Mouse (Mus musculus) intestine, embryonic 15.5 days (tissue): Measurements from ENCODE around the gene Ssr2. TPM values are rescaled to one million over a fixed set of nuclear protein-coding genes. Genes with fewer than 3 reads are reported as not detected.

Source experiments
- ATAC-seq: fragments of 200-750 bp; cut with Nextera tagmentation; 2 replicates; pipeline ENCODE4 v1.8.0; 2017; ENCODE audit warnings: moderate TSS enrichment, moderate library complexity
- H3K27ac ChIP-seq: fragments of 300-500 bp; sonication (generic); 2 replicates; pipeline ENCODE4 v1.5.1; 2015; ENCODE audit warnings: mild to moderate bottlenecking, inconsistent platforms
- H3K27me3 ChIP-seq: fragments of 300-500 bp; sonication (generic); replicated peaks from 2 replicates; pipeline ENCODE4 v1.6.1; 2015; ENCODE audit warnings: inconsistent platforms
- H3K36me3 ChIP-seq: fragments of 300-500 bp; sonication (generic); 2 replicates; pipeline ENCODE4 v1.6.1; 2015; ENCODE audit warnings: inconsistent platforms
- H3K4me1 ChIP-seq: fragments of 300-500 bp; sonication (generic); replicated peaks from 2 replicates; pipeline ENCODE4 v1.6.1; 2015; ENCODE audit warnings: inconsistent platforms
- H3K4me2 ChIP-seq: fragments of 300-500 bp; sonication (generic); replicated peaks from 2 replicates; pipeline ENCODE4 v1.6.1; 2015; ENCODE audit warnings: mild to moderate bottlenecking, inconsistent platforms
- H3K4me3 ChIP-seq: fragments of 300-500 bp; sonication (generic); replicated peaks from 2 replicates; pipeline ENCODE4 v1.5.1; 2015; ENCODE audit warnings: inconsistent platforms
- H3K9ac ChIP-seq: fragments of 300-500 bp; sonication (generic); 2 replicates; pipeline ENCODE4 v1.6.1; 2015; ENCODE audit warnings: inconsistent platforms
- H3K9me3 ChIP-seq: fragments of 300-500 bp; sonication (generic); 2 replicates; pipeline ENCODE4 v1.6.1; 2016; ENCODE audit warnings: inconsistent platforms
- WGBS: fragments of 180-500 bp; shearing (Covaris S2); methylation state at CpG from one replicate; pipeline ENCODE4 v1.1.7; 2015; 5-methylcytosine and 5-hydroxymethylcytosine counted together
- polyA plus RNA-seq: library from polyadenylated mRNA; unstranded; fragments of >200 nt; fragmentation: Nextera tagmentation; extraction: Ambion mirVana; gene quantifications from 2 replicates; pipeline ENCODE4 v1.2.1, GENCODE M21; 2015

Ssr2 gene
- polyA plus RNA-seq, 1 experiment from 2014 or later = 338 TPM

GRCm38 (mm10) chr3:88535005-88535404 lies 40.7 kb upstream of the Ssr2 start:
- H3K36me3 ChIP-seq = peaks cover 22% of the 10 kb centered on the region
- H3K9ac ChIP-seq = peak overlapping the region; percentile 93
- no peaks in the 10 kb centered on the region for H3K27me3 ChIP-seq
- ATAC-seq = no peak
- WGBS = 37% methylated on average over 3 of the region's 3 CpGs
- H3K4me1 ChIP-seq = peaks cover 63% of the 10 kb centered on the region
- peak overlapping the region; percentile 56 for H3K4me3 ChIP-seq
- no peaks in the 10 kb centered on the region for H3K9me3 ChIP-seq
- H3K27ac ChIP-seq = no peak overlapping the region
- peak overlapping the region; percentile 82 for H3K4me2 ChIP-seq

- H3K27ac ChIP-seq = no peak overlapping the region
- no peaks in the 10 kb centered on the region for H3K9me3 ChIP-seq
- H3K9ac ChIP-seq = peak overlapping the region; percentile 93
- H3K4me3 ChIP-seq = peak overlapping the region; percentile 56; the same call in 1 of the 2 replicates
- 56% methylated on average over 4 of the region's 4 CpGs for WGBS
- H3K4me1 ChIP-seq = peaks cover 57% of the 10 kb centered on the region
- no peak for ATAC-seq
- H3K4me2 ChIP-seq = peak overlapping the region; percentile 82
- no peaks in the 10 kb centered on the region for H3K27me3 ChIP-seq
- peaks cover 22% of the 10 kb centered on the region for H3K36me3 ChIP-seq
Observed at GRCm38 (mm10) chr3:88535527-88535926, 40.1 kb upstream of the Ssr2 start.

GRCm38 (mm10) chr3:88536103-88536930 lies 39.4 kb upstream of the Ssr2 start:
- Histone ChIP-seq H3K27ac (peak overlapping the region; percentile 64), H3K27me3 (no peaks in the 10 kb centered on the region), H3K36me3 (peaks cover 22% of the 10 kb centered on the region), H3K4me3 (peak overlapping the region; percentile 56), H3K4me2 (peak overlapping the region; percentile 82), H3K9me3 (no peaks in the 10 kb centered on the region), H3K9ac (peak overlapping the region; percentile 33), H3K4me1 (peaks cover 55% of the 10 kb centered on the region)
- WGBS = 6% methylated on average over 64 of the region's 64 CpGs
- ATAC-seq = peak; percentile 62

- H3K9ac ChIP-seq = peak overlapping the region; percentile 33; the same call in 1 of the 2 replicates
- WGBS = 69% methylated on average over 6 of the region's 6 CpGs
Observed at GRCm38 (mm10) chr3:88537146-88537545, 38.5 kb upstream of the Ssr2 start.

GRCm38 (mm10) chr3:88538271-88539145 lies 37.2 kb upstream of the Ssr2 start:
- Histone ChIP-seq H3K27me3 (no peaks in the 10 kb centered on the region), H3K9me3 (no peaks in the 10 kb centered on the region), H3K9ac (0 out of 2 replicates have a peak overlapping the region, but pooled peaks have one; percentile 0), H3K27ac (no peak overlapping the region), H3K4me3 (no peak overlapping the region), H3K4me2 (no peak overlapping the region), H3K36me3 (peaks cover 22% of the 10 kb centered on the region), H3K4me1 (peaks cover 52% of the 10 kb centered on the region)
- no peak for ATAC-seq
- 58% methylated on average over 9 of the region's 9 CpGs for WGBS

More at GRCm38 (mm10) chr3:88537146-88537545, 38.5 kb upstream of the Ssr2 start:
- Histone ChIP-seq H3K4me2 (peak overlapping the region; percentile 82), H3K4me1 (peaks cover 55% of the 10 kb centered on the region), H3K9me3 (no peaks in the 10 kb centered on the region), H3K27ac (peak overlapping the region; percentile 64; the same call in 1 of the 2 replicates), H3K4me3 (peak overlapping the region; percentile 56; the same call in 1 of the 2 replicates), H3K27me3 (no peaks in the 10 kb centered on the region), H3K36me3 (peaks cover 22% of the 10 kb centered on the region)
- no peak for ATAC-seq

GRCm38 (mm10) chr3:88539397-88539796 lies 36.3 kb upstream of the Ssr2 start:
- H3K4me1 ChIP-seq = peaks cover 44% of the 10 kb centered on the region

GRCm38 (mm10) chr3:88540085-88540484 lies 35.6 kb upstream of the Ssr2 start:
- ATAC-seq = no peak
- H3K9ac ChIP-seq = no peak overlapping the region
- H3K27ac ChIP-seq = no peak overlapping the region
- no peak overlapping the region for H3K4me2 ChIP-seq
- no peaks in the 10 kb centered on the region for H3K27me3 ChIP-seq
- H3K4me3 ChIP-seq = no peak overlapping the region
- no peaks in the 10 kb centered on the region for H3K9me3 ChIP-seq
- WGBS = 68% methylated on average over 5 of the region's 5 CpGs
- peaks cover 37% of the 10 kb centered on the region for H3K4me1 ChIP-seq
- peaks cover 22% of the 10 kb centered on the region for H3K36me3 ChIP-seq

More at GRCm38 (mm10) chr3:88539397-88539796, 36.3 kb upstream of the Ssr2 start:
- H3K4me2 ChIP-seq = no peak overlapping the region
- 35% methylated on average over 3 of the region's 3 CpGs for WGBS
- no peaks in the 10 kb centered on the region for H3K9me3 ChIP-seq
- H3K9ac ChIP-seq = no peak overlapping the region
- H3K27me3 ChIP-seq = no peaks in the 10 kb centered on the region
- H3K27ac ChIP-seq = no peak overlapping the region
- H3K36me3 ChIP-seq = peaks cover 22% of the 10 kb centered on the region
- ATAC-seq = no peak
- no peak overlapping the region for H3K4me3 ChIP-seq

GRCm38 (mm10) chr3:88541622-88542401 lies 33.9 kb upstream of the Ssr2 start:
- ATAC-seq = no peak
- Histone ChIP-seq H3K9ac (no peak overlapping the region), H3K9me3 (no peaks in the 10 kb centered on the region), H3K36me3 (peaks cover 14% of the 10 kb centered on the region), H3K27me3 (no peaks in the 10 kb centered on the region), H3K4me1 (peaks cover 22% of the 10 kb centered on the region), H3K4me3 (no peak overlapping the region), H3K4me2 (no peak overlapping the region), H3K27ac (no peak overlapping the region)
- 72% methylated on average over 7 of the region's 7 CpGs for WGBS

- Histone ChIP-seq H3K9me3 (no peaks in the 10 kb centered on the region), H3K27me3 (no peaks in the 10 kb centered on the region), H3K9ac (no peak overlapping the region), H3K4me3 (no peak overlapping the region), H3K36me3 (peaks cover 9% of the 10 kb centered on the region), H3K4me2 (no peak overlapping the region), H3K4me1 (peaks cover 20% of the 10 kb centered on the region), H3K27ac (no peak overlapping the region)
- ATAC-seq = no peak
- whole genome bisulfite sequencing = 58% methylated on average over 4 of the region's 4 CpGs
Observed at GRCm38 (mm10) chr3:88542486-88542885, 33.2 kb upstream of the Ssr2 start.

- WGBS = 87% methylated on average over 8 of the region's 8 CpGs
- Histone ChIP-seq H3K4me2 (no peak overlapping the region), H3K36me3 (peaks cover 7% of the 10 kb centered on the region; the same call in 1 of the 2 replicates), H3K27me3 (no peaks in the 10 kb centered on the region), H3K4me3 (no peak overlapping the region), H3K9ac (no peak overlapping the region), H3K4me1 (peaks cover 16% of the 10 kb centered on the region), H3K27ac (no peak overlapping the region), H3K9me3 (no peaks in the 10 kb centered on the region)
- ATAC-seq = no peak
Observed at GRCm38 (mm10) chr3:88543174-88543573, 32.5 kb upstream of the Ssr2 start.

GRCm38 (mm10) chr3:88543651-88544410 lies 31.8 kb upstream of the Ssr2 start:
- Histone ChIP-seq H3K9me3 (no peaks in the 10 kb centered on the region), H3K36me3 (peaks cover under 1% of the 10 kb centered on the region; the same call in 1 of the 2 replicates), H3K9ac (no peak overlapping the region), H3K27ac (no peak overlapping the region), H3K4me1 (peaks cover 13% of the 10 kb centered on the region), H3K27me3 (no peaks in the 10 kb centered on the region), H3K4me3 (no peak overlapping the region), H3K4me2 (no peak overlapping the region)
- no peak for ATAC-seq
- WGBS = 63% methylated on average over 5 of the region's 5 CpGs
